Mouse (Mus musculus): ENCODE measurements around the gene Ptpn18.
A peak's percentile ranks its signal among the peaks of the same experiment; 100 is the strongest.
"Not testable (repeated sequence)": the region's sequence is repeated elsewhere in the genome, so short reads cannot be mapped to it uniquely, and the experiment has no call there.

The Ptpn18 gene

GRCm38 (mm10) chr1:34459284-34460060 lies at the start of gene Ptpn18:
Gene Ptpn18, plus strand, starts transcription at chr1:34459762.
- peak; percentile 94 to 95 for DNase-seq

GRCm38 (mm10) chr1:34428466-34428865 lies 31.1 kb upstream of the Ptpn18 start:
- DNase-seq = no peak

GRCm38 (mm10) chr1:34429281-34429680 lies 30.3 kb upstream of the Ptpn18 start:
- no peak for DNase-seq

- no peak for DNase-seq
These were observed 28.6 kb upstream of the Ptpn18 start for GRCm38 (mm10) chr1:34430981-34431380.

- no peak for DNase-seq
These were observed 28.1 kb upstream of the Ptpn18 start for GRCm38 (mm10) chr1:34431431-34431830.

GRCm38 (mm10) chr1:34432411-34432775 lies 27.2 kb upstream of the Ptpn18 start:
- no peak for DNase-seq

GRCm38 (mm10) chr1:34432776-34433481 lies 26.6 kb upstream of the Ptpn18 start:
- peak; percentile 28 to 45 for DNase-seq

- DNase-seq = peak in 1 of 2 experiments; percentile 26
These were observed 25.6 kb upstream of the Ptpn18 start for GRCm38 (mm10) chr1:34433891-34434521.

GRCm38 (mm10) chr1:34434660-34435160 lies 24.9 kb upstream of the Ptpn18 start:
- peak; percentile 92 to 93 for DNase-seq

- no peak for DNase-seq
These were observed 24.0 kb upstream of the Ptpn18 start for GRCm38 (mm10) chr1:34435371-34436120.

GRCm38 (mm10) chr1:34436374-34436773 lies 23.2 kb upstream of the Ptpn18 start:
- DNase-seq = no peak

GRCm38 (mm10) chr1:34437366-34437765 lies 22.2 kb upstream of the Ptpn18 start:
- not testable (repeated sequence) for DNase-seq

GRCm38 (mm10) chr1:34438381-34439051 lies 21.0 kb upstream of the Ptpn18 start:
- no peak for DNase-seq

GRCm38 (mm10) chr1:34439215-34439960 lies 20.2 kb upstream of the Ptpn18 start, which contains the start of the genes Ccdc115 and Imp4:
Gene Ccdc115, minus strand, starts transcription at chr1:34439672.
Gene Imp4, plus strand, starts transcription at chr1:34439851.
- DNase-seq = peak; percentile 96 to 97

- DNase-seq = no peak
These were observed 19.5 kb upstream of the Ptpn18 start for GRCm38 (mm10) chr1:34439961-34440630.

- DNase-seq = no peak
These were observed 16.4 kb upstream of the Ptpn18 start for GRCm38 (mm10) chr1:34443124-34443523.

- no peak for DNase-seq
These were observed 1.1 kb upstream of the Ptpn18 start for GRCm38 (mm10) chr1:34458431-34458830.

- peak; percentile 57 to 70 for DNase-seq
These were observed 489 bp downstream of the Ptpn18 start for GRCm38 (mm10) chr1:34460061-34460441.

- peak; percentile 69 to 73 for DNase-seq
These were observed 3.2 kb downstream of the Ptpn18 start for GRCm38 (mm10) chr1:34462766-34463165.

- DNase-seq = no peak
These were observed 4.8 kb downstream of the Ptpn18 start for GRCm38 (mm10) chr1:34464310-34464817.

Measured in lung, adult 18-20 months (tissue).